Mouse (Mus musculus) cortical plate, adult 2 months (tissue): Measurements from ENCODE around the gene Cmtm6.

Experiments
- CTCF ChIP-seq: fragments of 200-500 bp; IDR thresholded peaks from 2 replicates; pipeline ENCODE4 v1.5.1; 2011; ENCODE audit warnings: mild to moderate bottlenecking, control low read depth, low read length; ENCODE audit not compliant: insufficient read depth; ENCODE audit errors: extremely low read depth
- POLR2A ChIP-seq: fragments of 200-500 bp; IDR thresholded peaks from 2 replicates; pipeline ENCODE4 v1.6.1; 2011; ENCODE audit warnings: mild to moderate bottlenecking, low read length, control low read depth; ENCODE audit not compliant: insufficient read depth; ENCODE audit errors: extremely low read depth

GRCm38 (mm10) chr9:114789989-114790388, 59.1 kb downstream of the Cmtm6 start:
- TF ChIP-seq CTCF (no peak), POLR2A (no peak)
